In the genomic region with DNA sequence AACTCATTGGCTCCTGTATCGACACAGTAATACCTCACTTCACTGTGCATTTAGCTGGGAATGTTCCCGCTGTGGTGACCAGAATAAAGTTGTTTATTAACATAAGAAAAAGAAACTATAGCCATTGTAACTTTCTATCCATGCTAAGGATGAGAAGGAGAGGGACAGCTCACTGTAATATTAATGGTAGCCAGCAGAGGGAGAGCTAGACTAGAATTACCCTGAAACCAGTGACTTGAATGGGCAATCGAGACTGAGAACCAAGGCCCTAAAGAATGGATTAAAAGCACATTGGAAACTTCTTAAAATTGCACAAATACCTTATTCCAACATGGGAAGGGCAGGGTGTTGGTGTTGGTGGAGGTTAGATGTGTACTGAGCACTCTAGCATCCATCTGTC, we compare ENCODE assay signal across 10 mouse cellular contexts. TPM values are rescaled to one million over a fixed set of nuclear protein-coding genes. Genes with fewer than 3 reads are reported as not detected.
DNase-seq lines count a peak whose midpoint lies in the region; ATAC-seq and TF ChIP-seq lines count a peak whose summit lies in the region.
"Had no signal": no experiment of that assay in that cellular context is flagged by ENCODE, and none has a peak within 500 bp of the region (broad histone marks: within the 10 kb centered on the region; RNA-seq: fewer than 3 reads in every experiment).

No protein-coding gene starts in this region.

- H3K9me3 ChIP-seq in limb, embryonic 14.5 days (ENCODE audit: control insufficient read depth, low read length): no peaks in the 10 kb centered on the region
- H3K9me3 ChIP-seq in limb, embryonic 10.5 days (replicated peaks): no peaks in the 10 kb centered on the region
- H3K9me3 ChIP-seq: heart, embryonic 13.5 days had no signal

- peak; percentile 39 for DNase-seq in adrenal gland, postnatal 14 days
- DNase-seq in adrenal gland, postnatal 4 days (ENCODE audit: low spot score in 2 of 2): no peak
- peak; percentile 61 for DNase-seq in limb, embryonic 14.5 days (ENCODE audit: low spot score)
- DNase-seq in limb, embryonic 10.5 days (ENCODE audit: low spot score): no peak
- DNase-seq in NIH3T3 (ENCODE audit: low read depth): peak; percentile 70
- DNase-seq in retina, postnatal 7 days (ENCODE audit: low read depth, low spot score): peak; percentile 16
- DNase-seq in ovary, postnatal 36 days (ENCODE audit: low spot score): no peak

- TF ChIP-seq POLR2A in limb, embryonic 14.5 days (IDR thresholded peaks at IDR 0.05; ENCODE audit: borderline replicate concordance, extremely low read depth, insufficient read depth, insufficient read length): no peak

- H3K36me3 ChIP-seq in limb, embryonic 14.5 days (ENCODE audit: control insufficient read depth, insufficient read depth, low read length): no peaks in the 10 kb centered on the region
- no peaks in the 10 kb centered on the region for H3K36me3 ChIP-seq in limb, embryonic 10.5 days
- H3K36me3 ChIP-seq: heart, embryonic 13.5 days had no signal

- H3K4me1 ChIP-seq in limb, embryonic 14.5 days (ENCODE audit: control insufficient read depth, insufficient read depth, low read length): no peaks in the 10 kb centered on the region
- no peaks in the 10 kb centered on the region for H3K4me1 ChIP-seq in limb, embryonic 10.5 days
- H3K4me1 ChIP-seq: heart, embryonic 13.5 days had no signal

- no peak overlapping the region for H3K27ac ChIP-seq in limb, embryonic 14.5 days (replicated peaks; ENCODE audit: low read depth, low read length)
- H3K27ac ChIP-seq in limb, embryonic 10.5 days: no peak overlapping the region
- H3K27ac ChIP-seq: heart, embryonic 13.5 days had no signal

- no peak overlapping the region for H3K4me3 ChIP-seq in limb, embryonic 14.5 days (replicated peaks; ENCODE audit: low read length)
- no peak overlapping the region for H3K4me3 ChIP-seq in limb, embryonic 10.5 days
- H3K4me3 ChIP-seq: heart, embryonic 13.5 days had no signal

- H3K27me3 ChIP-seq in limb, embryonic 14.5 days (ENCODE audit: control insufficient read depth, insufficient read depth, low read length): no peaks in the 10 kb centered on the region
- H3K27me3 ChIP-seq in limb, embryonic 10.5 days (ENCODE audit: low read depth, poor library complexity, severe bottlenecking): no peaks in the 10 kb centered on the region
- H3K27me3 ChIP-seq: heart, embryonic 13.5 days had no signal

- no peak overlapping the region for H3K9ac ChIP-seq in limb, embryonic 14.5 days (ENCODE audit: low read depth, low read length, severe bottlenecking)
- H3K9ac ChIP-seq: heart, embryonic 13.5 days had no signal

- 23% methylated on average over 3 of the region's 3 CpGs for WGBS in limb, embryonic 14.5 days
- WGBS in limb, embryonic 10.5 days: 31% methylated on average over 3 of the region's 3 CpGs

- no peak overlapping the region for H3K4me2 ChIP-seq in limb, embryonic 14.5 days (replicated peaks; ENCODE audit: low read depth, low read length, severe bottlenecking)
- H3K4me2 ChIP-seq: heart, embryonic 13.5 days had no signal

- no peak for ATAC-seq in limb, embryonic 14.5 days (ENCODE audit: low FRiP score, low read depth)
- ATAC-seq in hematopoietic stem cell, adult 5-6 weeks (replicated peaks in 1 of 2; ENCODE audit: insufficient read depth in 1 of 2, low FRiP score in 2 of 2, low TSS enrichment in 1 of 2, low read depth in 1 of 2, poor library complexity in 2 of 2, severe bottlenecking in 2 of 2): peak; percentile 56 to 67; a peak in 2 of 4 replicates

RNA-seq across cellular contexts. Expression of gene Tgm6, which starts 44.0 kb away (rescaled TPM):
- not detected in 2 replicates for total RNA-seq in adrenal gland, postnatal 14 days (2021)
- not detected for total RNA-seq in adrenal gland, postnatal 4 days (2021)
- 0.05 and 0.10 TPM in 2 replicates for polyA plus RNA-seq in limb, embryonic 14.5 days (2012; rRNA removed)
- 0.07 TPM in 1 of 2 replicates, not detected in the other for polyA plus RNA-seq in limb, embryonic 14.5 days (2014; fragmentation: Nextera tagmentation; extraction: Ambion mirVana)
- polyA plus RNA-seq in limb, embryonic 10.5 days (2016; fragmentation: Nextera tagmentation; extraction: Ambion mirVana): not detected in 2 replicates
- not detected in 2 replicates for total RNA-seq in hematopoietic stem cell, adult 5-6 weeks (2017)
- polyA plus RNA-seq: heart, embryonic 13.5 days; lung, embryonic 16.5 days had no signal

RNA-seq across cellular contexts. Expression of gene Tgm3, which starts 56.1 kb away (rescaled TPM):
- 1.1 and 1.7 TPM in 2 replicates for total RNA-seq in adrenal gland, postnatal 14 days (2021)
- under 1 TPM; 0.14 to 0.17 TPM for total RNA-seq in adrenal gland, postnatal 4 days (2021)
- 3.5 and 5.0 TPM in 2 replicates for polyA plus RNA-seq in limb, embryonic 14.5 days (2012; rRNA removed)
- polyA plus RNA-seq in limb, embryonic 14.5 days (2014; fragmentation: Nextera tagmentation; extraction: Ambion mirVana): 2.5 and 3.3 TPM in 2 replicates
- polyA plus RNA-seq in limb, embryonic 10.5 days (2016; fragmentation: Nextera tagmentation; extraction: Ambion mirVana): 0.10 TPM in 1 of 2 replicates, not detected in the other
- 0.30 TPM in 1 of 2 replicates, not detected in the other for total RNA-seq in hematopoietic stem cell, adult 5-6 weeks (2017)
- polyA plus RNA-seq: heart, embryonic 13.5 days; lung, embryonic 16.5 days had no signal

Comparison
In these comparisons a context has a peak if more than half of its experiments do, and no peak if none do; other contexts are left out.
1. DNase-seq: peak in adrenal gland, postnatal 14 days (single experiment), limb, embryonic 14.5 days (single experiment), NIH3T3 (single experiment) and retina, postnatal 7 days (single experiment); none in adrenal gland, postnatal 4 days (0 of 2), limb, embryonic 10.5 days (single experiment) and ovary, postnatal 36 days (single experiment).